Mouse (Mus musculus) lung, embryonic 16.5 days (tissue): Measurements from ENCODE around the gene Steap3. TPM values are rescaled to one million over a fixed set of nuclear protein-coding genes. Genes with fewer than 3 reads are reported as not detected.

Source experiments
- ATAC-seq: fragments of 200-750 bp; cut with Nextera tagmentation; 2 replicates; pipeline ENCODE4 v1.8.0; 2017; ENCODE audit warnings: low read depth, mild to moderate bottlenecking, moderate library complexity
- H3K27ac ChIP-seq: fragments of 300-500 bp; sonication (generic); 2 replicates; pipeline ENCODE4 v1.5.1; 2014; ENCODE audit warnings: mild to moderate bottlenecking, control low read depth, low read length
- H3K27me3 ChIP-seq: fragments of 300-500 bp; sonication (generic); 2 replicates; pipeline ENCODE4 v1.6.1; 2014; ENCODE audit warnings: low read depth, low read length, mixed read lengths; ENCODE audit not compliant: control insufficient read depth, insufficient read depth
- H3K36me3 ChIP-seq: fragments of 300-500 bp; sonication (generic); 2 replicates; pipeline ENCODE4 v1.6.1; 2014; ENCODE audit warnings: low read length; ENCODE audit not compliant: control insufficient read depth, insufficient read depth
- H3K4me1 ChIP-seq: fragments of 300-500 bp; sonication (generic); replicated peaks from 2 replicates; pipeline ENCODE4 v1.6.1; 2014; ENCODE audit warnings: low read length, mixed read lengths; ENCODE audit not compliant: control insufficient read depth, insufficient read depth
- H3K4me2 ChIP-seq: fragments of 300-500 bp; sonication (generic); 2 replicates; pipeline ENCODE4 v1.6.1; 2014; ENCODE audit warnings: low read depth, low read length, control low read depth
- H3K4me3 ChIP-seq: fragments of 300-500 bp; sonication (generic); 2 replicates; pipeline ENCODE4 v1.5.1; 2014; ENCODE audit warnings: mild to moderate bottlenecking, low read length, control low read depth
- H3K9ac ChIP-seq: fragments of 300-500 bp; sonication (generic); 2 replicates; pipeline ENCODE4 v1.6.1; 2014; ENCODE audit warnings: low read length, control low read depth
- H3K9me3 ChIP-seq: fragments of 300-500 bp; sonication (generic); 2 replicates; pipeline ENCODE4 v1.6.1; 2016; ENCODE audit warnings: low read length; ENCODE audit not compliant: control insufficient read depth
- WGBS: fragments of 180-500 bp; shearing (Covaris S2); extraction: QIAGEN DNeasy Blood & Tissue Kit; methylation state at CpG from one replicate; pipeline ENCODE4 v1.1.7; 2014; 5-methylcytosine and 5-hydroxymethylcytosine counted together
- polyA plus RNA-seq: library from polyadenylated mRNA; unstranded; fragments of >200 nt; fragmentation: Nextera tagmentation; extraction: Ambion mirVana; gene quantifications from 2 replicates; pipeline ENCODE4 v1.2.1, GENCODE M21; 2015

Gene Steap3
- polyA plus RNA-seq, 1 experiment from 2014 or later, result 3.0 TPM

DNA sequence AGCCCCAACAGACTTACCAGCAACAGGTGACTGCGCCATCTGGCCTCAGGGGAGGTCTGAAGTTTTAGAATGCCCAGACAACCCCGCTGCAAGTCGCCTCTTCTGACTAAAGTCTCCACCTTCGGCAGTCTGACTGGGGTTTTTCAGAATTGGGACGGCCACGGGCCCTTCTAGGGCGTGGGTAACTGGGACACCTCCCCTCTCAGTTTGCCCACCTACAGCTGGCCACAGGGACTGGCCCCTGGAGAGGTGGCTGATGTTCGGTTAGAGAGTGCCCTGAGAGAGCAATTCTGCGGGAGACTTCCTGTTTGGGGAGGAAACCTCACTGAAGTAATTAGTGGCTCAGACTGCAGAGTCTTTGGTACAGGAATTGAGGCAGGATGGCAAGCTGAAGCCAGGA is 13.8 kb downstream of the Steap3 start:
- WGBS, result 37% methylated on average over 9 of the region's 9 CpGs
- no peak for ATAC-seq
- Histone ChIP-seq H3K27ac (no peak overlapping the region), H3K27me3 (no peaks in the 10 kb centered on the region), H3K4me1 (peaks cover 3% of the 10 kb centered on the region; the same call in 1 of the 2 replicates), H3K9ac (0 out of 2 replicates have a peak overlapping the region, but pooled peaks have one; percentile 12), H3K4me3 (no peak overlapping the region), H3K36me3 (no peaks in the 10 kb centered on the region), H3K4me2 (no peak overlapping the region), H3K9me3 (no peaks in the 10 kb centered on the region)

DNA sequence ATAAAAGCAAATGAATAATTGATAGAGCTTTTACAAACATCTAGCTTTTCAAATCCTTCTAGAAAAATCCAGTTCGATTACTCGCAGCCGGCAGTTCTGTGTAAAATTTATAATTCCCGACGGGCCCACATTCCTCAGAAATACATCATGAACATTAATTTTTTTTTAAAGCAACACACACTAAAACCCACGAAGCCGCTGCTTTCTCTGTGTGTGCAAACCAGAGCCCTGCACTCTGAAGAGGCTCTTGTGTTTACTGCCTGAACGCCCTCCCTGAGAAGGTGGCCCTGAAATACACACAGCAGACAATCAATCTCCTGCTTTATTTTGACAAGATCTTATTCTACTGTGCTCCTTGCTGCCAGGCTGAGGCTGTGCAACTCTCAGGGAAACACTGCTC is 14.3 kb downstream of the Steap3 start:
- Histone ChIP-seq H3K27ac (no peak overlapping the region), H3K36me3 (no peaks in the 10 kb centered on the region), H3K4me1 (peaks cover 3% of the 10 kb centered on the region; the same call in 1 of the 2 replicates), H3K4me2 (no peak overlapping the region), H3K27me3 (no peaks in the 10 kb centered on the region), H3K4me3 (no peak overlapping the region), H3K9me3 (no peaks in the 10 kb centered on the region), H3K9ac (0 out of 2 replicates have a peak overlapping the region, but pooled peaks have one; percentile 12)
- WGBS, result 35% methylated on average over 8 of the region's 8 CpGs
- ATAC-seq, result no peak

DNA sequence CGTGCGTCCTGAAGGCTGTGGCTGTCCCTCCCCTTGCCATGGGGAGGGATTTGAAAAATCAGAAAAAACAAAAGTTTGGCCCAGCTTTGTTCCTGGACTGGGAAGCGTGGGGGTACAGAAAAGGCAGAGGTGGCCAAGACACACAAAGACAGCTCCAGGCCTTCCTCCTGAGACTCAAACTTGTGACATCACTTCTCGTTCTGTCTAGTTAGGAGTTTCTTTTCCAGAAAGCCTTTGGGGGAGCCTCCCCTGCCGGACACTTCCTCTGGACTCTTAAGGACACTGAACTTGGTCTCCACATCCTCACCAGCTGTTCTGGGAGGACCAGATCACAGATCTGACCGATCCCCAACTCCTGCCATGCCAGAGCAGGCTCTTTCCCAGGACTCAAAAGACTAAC is 18.8 kb downstream of the Steap3 start:
- 72% methylated on average over 6 of the region's 6 CpGs for WGBS

DNA sequence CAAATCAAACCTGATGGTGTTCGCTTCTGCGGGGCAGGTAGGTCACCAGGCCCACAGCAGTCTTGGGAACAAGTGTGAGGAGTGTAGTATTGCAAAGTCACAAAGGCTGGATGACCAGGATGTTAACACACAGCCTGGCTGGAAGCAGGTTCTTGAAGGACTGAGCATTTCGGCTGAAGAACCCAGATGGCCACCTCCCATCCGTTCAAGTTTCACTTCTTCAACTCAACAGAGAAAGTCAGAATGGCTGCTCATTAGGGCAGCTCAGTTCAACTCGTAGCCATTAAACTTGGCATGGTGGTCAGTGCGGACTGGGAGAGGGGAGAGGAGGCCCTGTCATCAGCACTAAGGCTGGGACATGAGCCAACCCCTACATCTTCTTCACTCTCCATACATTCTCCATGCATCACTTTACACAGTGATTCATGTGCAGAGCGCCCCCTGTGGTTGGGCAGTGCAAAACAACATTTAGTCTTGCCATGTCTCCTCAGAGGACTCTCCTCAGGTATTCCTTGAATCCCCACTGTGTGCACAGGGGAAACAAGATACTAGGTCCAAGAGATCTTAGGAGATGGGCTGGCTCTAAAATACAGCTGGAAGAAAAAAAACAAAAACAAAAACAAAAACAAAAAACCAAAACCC is 19.9 kb downstream of the Steap3 start:
- ATAC-seq, result no peak
- Histone ChIP-seq H3K27ac (no peak overlapping the region), H3K4me3 (no peak overlapping the region), H3K27me3 (no peaks in the 10 kb centered on the region), H3K4me1 (0 out of 2 replicates have a peak, but pooled peaks cover 2% of the 10 kb centered on the region), H3K4me2 (no peak overlapping the region), H3K9ac (no peak overlapping the region), H3K36me3 (no peaks in the 10 kb centered on the region), H3K9me3 (no peaks in the 10 kb centered on the region)
- 85% methylated on average over 7 of the region's 7 CpGs for WGBS

More for the DNA sequence above, 18.8 kb downstream of the Steap3 start:
- H3K4me2 ChIP-seq, result no peak overlapping the region
- no peak overlapping the region for H3K4me3 ChIP-seq
- H3K9ac ChIP-seq, result no peak overlapping the region
- no peaks in the 10 kb centered on the region for H3K27me3 ChIP-seq
- peaks cover 3% of the 10 kb centered on the region; the same call in 1 of the 2 replicates for H3K4me1 ChIP-seq
- H3K36me3 ChIP-seq, result no peaks in the 10 kb centered on the region
- no peaks in the 10 kb centered on the region for H3K9me3 ChIP-seq
- no peak overlapping the region for H3K27ac ChIP-seq
- ATAC-seq, result no peak

- Histone ChIP-seq H3K4me1 (0 out of 2 replicates have a peak, but pooled peaks cover 2% of the 10 kb centered on the region), H3K4me3 (no peak overlapping the region), H3K27me3 (no peaks in the 10 kb centered on the region), H3K9me3 (no peaks in the 10 kb centered on the region), H3K27ac (no peak overlapping the region), H3K4me2 (no peak overlapping the region), H3K9ac (no peak overlapping the region), H3K36me3 (no peaks in the 10 kb centered on the region)
- WGBS, result 77% methylated on average over 1 of the region's 1 CpGs
- ATAC-seq, result no peak
These were observed 21.3 kb downstream of the Steap3 start for GRCm38 (mm10) chr1:120251193-120251592.

GRCm38 (mm10) chr1:120250586-120250985 is 21.9 kb downstream of the Steap3 start:
- 70% methylated on average over 3 of the region's 3 CpGs for WGBS
- H3K9ac ChIP-seq, result no peak overlapping the region
- no peaks in the 10 kb centered on the region for H3K9me3 ChIP-seq
- no peak overlapping the region for H3K4me3 ChIP-seq
- no peak overlapping the region for H3K27ac ChIP-seq
- H3K27me3 ChIP-seq, result no peaks in the 10 kb centered on the region
- ATAC-seq, result no peak
- 0 out of 2 replicates have a peak, but pooled peaks cover 2% of the 10 kb centered on the region for H3K4me1 ChIP-seq
- no peaks in the 10 kb centered on the region for H3K36me3 ChIP-seq
- no peak overlapping the region for H3K4me2 ChIP-seq

- Histone ChIP-seq H3K27me3 (no peaks in the 10 kb centered on the region), H3K4me1 (0 out of 2 replicates have a peak, but pooled peaks cover 2% of the 10 kb centered on the region), H3K4me2 (no peak overlapping the region), H3K36me3 (no peaks in the 10 kb centered on the region), H3K9ac (no peak overlapping the region), H3K4me3 (no peak overlapping the region), H3K27ac (no peak overlapping the region), H3K9me3 (no peaks in the 10 kb centered on the region)
- ATAC-seq, result no peak
- 91% methylated on average over 5 of the region's 5 CpGs for WGBS
These were observed 22.7 kb downstream of the Steap3 start for GRCm38 (mm10) chr1:120249842-120250241.

- no peak for ATAC-seq
- H3K4me2 ChIP-seq, result no peak overlapping the region
- H3K9me3 ChIP-seq, result no peaks in the 10 kb centered on the region
- 0 out of 2 replicates have a peak, but pooled peaks cover 2% of the 10 kb centered on the region for H3K4me1 ChIP-seq
- H3K36me3 ChIP-seq, result no peaks in the 10 kb centered on the region
- H3K9ac ChIP-seq, result no peak overlapping the region
- H3K4me3 ChIP-seq, result no peak overlapping the region
- 47% methylated on average over 5 of the region's 5 CpGs for WGBS
- no peaks in the 10 kb centered on the region for H3K27me3 ChIP-seq
- H3K27ac ChIP-seq, result no peak overlapping the region
These were observed 24.3 kb downstream of the Steap3 start for GRCm38 (mm10) chr1:120248156-120248555.

- 0 out of 2 replicates have a peak, but pooled peaks cover 2% of the 10 kb centered on the region for H3K4me1 ChIP-seq
- no peak overlapping the region for H3K9ac ChIP-seq
- H3K27ac ChIP-seq, result no peak overlapping the region
- H3K36me3 ChIP-seq, result no peaks in the 10 kb centered on the region
- no peaks in the 10 kb centered on the region for H3K9me3 ChIP-seq
- WGBS, result 65% methylated on average over 3 of the region's 3 CpGs
- no peak for ATAC-seq
- H3K4me3 ChIP-seq, result no peak overlapping the region
- no peak overlapping the region for H3K4me2 ChIP-seq
- H3K27me3 ChIP-seq, result no peaks in the 10 kb centered on the region
These were observed 25.2 kb downstream of the Steap3 start for GRCm38 (mm10) chr1:120247351-120247750.
